Mouse (Mus musculus) kidney, adult 2 months (tissue): ENCODE results near the gene Prkn.
A peak's percentile ranks its signal among the peaks of the same experiment; 100 is the strongest.

Experiments
- CTCF ChIP-seq: fragments of 200-500 bp; conservative IDR thresholded peaks from 2 replicates; pipeline ENCODE4 v1.5.1; 2011; ENCODE audit warnings: low read depth, mild to moderate bottlenecking, control low read depth, low read length, moderate library complexity, mixed read lengths; ENCODE audit not compliant: insufficient read depth, insufficient read length
- POLR2A ChIP-seq: fragments of 200-500 bp; IDR thresholded peaks from one replicate; pipeline ENCODE4 v1.6.1; 2011; ENCODE audit warnings: low read depth, low read length, control low read depth

DNA sequence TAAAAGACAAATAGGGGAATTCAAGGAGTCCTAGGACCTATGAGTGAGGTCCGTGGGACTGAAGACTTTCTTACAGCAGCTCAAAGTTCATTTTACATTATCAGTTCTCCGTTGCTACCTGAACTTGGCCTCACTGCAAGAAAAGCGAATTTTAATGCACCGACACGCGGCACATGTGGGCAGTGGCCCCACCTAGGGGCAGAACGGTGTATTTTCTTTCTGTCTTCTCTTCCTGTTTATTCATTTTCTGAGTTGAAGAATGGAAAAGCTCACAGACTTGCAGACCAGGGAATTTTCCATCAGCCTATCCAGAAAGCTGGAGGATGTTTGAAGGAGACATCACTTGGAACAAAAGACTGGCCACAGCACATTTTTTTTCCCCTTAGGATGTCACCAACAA, 771.3 kb downstream of the Prkn start:
- TF ChIP-seq CTCF (peak; percentile 79), POLR2A (no peak)
